ENCODE assay signal across 21 mouse cellular contexts in the genomic region with DNA sequence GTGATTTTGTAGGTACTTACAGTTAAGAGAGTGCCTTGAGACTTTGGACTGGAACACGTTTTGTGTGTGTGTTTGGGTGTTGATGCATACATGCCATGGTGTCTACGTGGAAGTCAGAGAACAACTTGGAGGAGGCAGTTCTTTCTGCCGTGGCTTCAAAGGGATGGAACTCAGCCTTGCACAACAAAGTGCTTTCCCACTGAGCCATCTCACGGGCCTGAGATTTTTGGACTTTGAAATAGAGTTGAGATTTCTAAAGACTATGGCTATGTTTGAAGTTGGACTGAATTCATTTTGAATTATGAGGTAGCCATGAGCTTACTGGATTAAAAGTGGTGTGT. TPM values are rescaled to one million over a fixed set of nuclear protein-coding genes. Genes with fewer than 3 reads are reported as not detected.
DNase-seq lines count a peak whose midpoint lies in the region; ATAC-seq and TF ChIP-seq lines count a peak whose summit lies in the region.
"Had no signal": no experiment of that assay in that cellular context is flagged by ENCODE, and none has a peak within 500 bp of the region (broad histone marks: within the 10 kb centered on the region; RNA-seq: fewer than 3 reads in every experiment).

No protein-coding gene starts in this region.

- DNase-seq in heart, adult 11 months: peak; percentile 61
- no peak for DNase-seq in heart, postnatal 25 days (ENCODE audit: low spot score)
- DNase-seq in liver, adult 2 months (ENCODE audit: extremely low read depth, low read depth, low spot score): peak; percentile 77
- no peak for DNase-seq in liver, postnatal 0 days
- no peak for DNase-seq in stomach, postnatal 0 days (ENCODE audit: low spot score)
- DNase-seq in retina, embryonic 14.5 days (ENCODE audit: low spot score): no peak
- DNase-seq: adrenal gland, adult 8-10 months; adrenal gland, postnatal 14 days; adrenal gland, postnatal 36 days; cerebellum, adult 11-12 months; cerebellum, adult 2 months; cerebellum, adult 9-10 months; cerebellum, postnatal 10 days; cerebellum, postnatal 25 days; forebrain, postnatal 0 days had no signal

- H3K9me3 ChIP-seq in liver, postnatal 0 days (ENCODE audit: low read length): no peaks in the 10 kb centered on the region
- no peaks in the 10 kb centered on the region for H3K9me3 ChIP-seq in stomach, postnatal 0 days (ENCODE audit: control insufficient read depth, low read length)
- H3K9me3 ChIP-seq: embryonic facial prominence, embryonic 13.5 days; forebrain, embryonic 13.5 days; forebrain, embryonic 15.5 days; G1E had no signal

- no peak for ATAC-seq in liver, postnatal 0 days
- ATAC-seq in stomach, postnatal 0 days (ENCODE audit: low FRiP score, low TSS enrichment): no peak
- ATAC-seq: activated CD4-positive, CD25-positive, alpha-beta regulatory T cell, adult 4 months; forebrain, embryonic 13.5 days; forebrain, embryonic 15.5 days; forebrain, postnatal 0 days; Patski had no signal

- no peak for TF ChIP-seq EP300 in liver, postnatal 0 days (IDR thresholded peaks at IDR 0.05; ENCODE audit: low read depth)
- TF ChIP-seq EP300 in stomach, postnatal 0 days (optimal IDR thresholded peaks at IDR 0.05): no peak

- H3K4me1 ChIP-seq in liver, adult 2 months (ENCODE audit: control insufficient read depth, insufficient read depth, low read length): peaks cover 24% of the 10 kb centered on the region
- H3K4me1 ChIP-seq in liver, postnatal 0 days (ENCODE audit: insufficient read depth): peaks cover 16% of the 10 kb centered on the region
- no peaks in the 10 kb centered on the region for H3K4me1 ChIP-seq in stomach, postnatal 0 days (replicated peaks; ENCODE audit: control insufficient read depth, insufficient read depth)
- H3K4me1 ChIP-seq: forebrain, embryonic 13.5 days had no signal

- H3K79me2 ChIP-seq in liver, adult 2 months (ENCODE audit: control insufficient read depth, insufficient read depth, low read length): no peaks in the 10 kb centered on the region

- no peak for TF ChIP-seq POLR2A in liver, adult 2 months (IDR thresholded peaks at IDR 0.05; ENCODE audit: extremely low read depth, insufficient read depth, low read length)

- no peak overlapping the region for H3K4me3 ChIP-seq in liver, adult 2 months (ENCODE audit: insufficient read depth, low read depth, low read length)
- no peak overlapping the region for H3K4me3 ChIP-seq in liver, postnatal 0 days (ENCODE audit: low read depth, low read length)
- no peak overlapping the region for H3K4me3 ChIP-seq in stomach, postnatal 0 days (ENCODE audit: low read depth, low read length)
- H3K4me3 ChIP-seq: embryonic facial prominence, embryonic 13.5 days; forebrain, embryonic 13.5 days; forebrain, embryonic 15.5 days had no signal

- H3K27ac ChIP-seq in liver, adult 2 months (replicated peaks; ENCODE audit: insufficient read depth, low read depth, low read length): no peak overlapping the region
- no peak overlapping the region for H3K27ac ChIP-seq in liver, postnatal 0 days (ENCODE audit: low read depth)
- peak overlapping the region; percentile 49 for H3K27ac ChIP-seq in stomach, postnatal 0 days (replicated peaks)
- H3K27ac ChIP-seq: embryonic facial prominence, embryonic 13.5 days; forebrain, embryonic 13.5 days; forebrain, embryonic 15.5 days had no signal

- no peak for TF ChIP-seq CTCF in liver, adult 2 months (IDR thresholded peaks at IDR 0.05; ENCODE audit: low read depth, low read length)
- TF ChIP-seq CTCF in liver, postnatal 0 days (IDR thresholded peaks at IDR 0.05; ENCODE audit: low read depth): no peak
- no peak for TF ChIP-seq CTCF in stomach, postnatal 0 days (IDR thresholded peaks at IDR 0.05; ENCODE audit: low read depth)

- whole genome bisulfite sequencing in liver, adult 2 months: 21% methylated on average over 4 of the region's 4 CpGs
- 48% methylated on average over 4 of the region's 4 CpGs for WGBS in liver, postnatal 0 days (ENCODE audit: insufficient replicate concordance)
- WGBS in stomach, postnatal 0 days: 59% methylated on average over 4 of the region's 4 CpGs

- no peaks in the 10 kb centered on the region for H3K27me3 ChIP-seq in liver, adult 2 months (ENCODE audit: control insufficient read depth, insufficient read depth, low read length)
- no peaks in the 10 kb centered on the region for H3K27me3 ChIP-seq in liver, postnatal 0 days (ENCODE audit: insufficient read depth, low read length)
- no peaks in the 10 kb centered on the region for H3K27me3 ChIP-seq in stomach, postnatal 0 days (ENCODE audit: control insufficient read depth, insufficient read depth, low read length)
- H3K27me3 ChIP-seq: embryonic facial prominence, embryonic 13.5 days; forebrain, embryonic 13.5 days; forebrain, embryonic 15.5 days; Patski had no signal

- H3K9ac ChIP-seq in liver, adult 2 months (ENCODE audit: low read depth, low read length): no peak overlapping the region
- no peak overlapping the region for H3K9ac ChIP-seq in liver, postnatal 0 days (replicated peaks)
- no peak overlapping the region for H3K9ac ChIP-seq in stomach, postnatal 0 days (ENCODE audit: low read length)
- H3K9ac ChIP-seq: embryonic facial prominence, embryonic 13.5 days; forebrain, embryonic 13.5 days; forebrain, embryonic 15.5 days; forebrain, postnatal 0 days had no signal

- no peaks in the 10 kb centered on the region for H3K36me3 ChIP-seq in liver, adult 2 months (ENCODE audit: control insufficient read depth, insufficient read depth, low read length)
- no peaks in the 10 kb centered on the region for H3K36me3 ChIP-seq in liver, postnatal 0 days (replicated peaks; ENCODE audit: insufficient read depth, low read length)
- H3K36me3 ChIP-seq in stomach, postnatal 0 days (ENCODE audit: control insufficient read depth, insufficient read depth, low read length): no peaks in the 10 kb centered on the region

- no peak overlapping the region for H3K4me2 ChIP-seq in liver, postnatal 0 days (ENCODE audit: low read depth, low read length)
- no peak overlapping the region for H3K4me2 ChIP-seq in stomach, postnatal 0 days (replicated peaks; ENCODE audit: low read depth)
- H3K4me2 ChIP-seq: embryonic facial prominence, embryonic 13.5 days; forebrain, embryonic 13.5 days; forebrain, embryonic 15.5 days had no signal

- intact Hi-C loops in heart, postnatal 25 days (cut with DNase I): loop anchor here (2.0 kb wide), 1 partner anchor 18 kb away; no protein-coding TSS in a partner anchor

RNA-seq across cellular contexts. Expression of a gene that starts 27.9 kb away (rescaled TPM):
- total RNA-seq in heart, postnatal 25 days (2021): 10 to 100 TPM; 40.0 to 52.3 TPM
- 19.1 and 23.2 TPM in 2 replicates for total RNA-seq in liver, adult 2 months (2014; rRNA removed)
- 5.5 and 8.1 TPM in 2 replicates for polyA plus RNA-seq in liver, adult 2 months (2012; rRNA removed)
- 27.5 and 28.5 TPM in 2 replicates for polyA plus RNA-seq in liver, postnatal 0 days (2015; fragmentation: Nextera tagmentation; extraction: Ambion mirVana)
- polyA plus RNA-seq in stomach, postnatal 0 days (2015; fragmentation: Nextera tagmentation; extraction: Ambion mirVana): 51.9 and 54.8 TPM in 2 replicates

Comparison
In these comparisons a context has a peak if more than half of its experiments do, and no peak if none do; other contexts are left out.
1. DNase-seq: peak in heart, adult 11 months (single experiment) and liver, adult 2 months (single experiment); none in heart, postnatal 25 days (single experiment), liver, postnatal 0 days (single experiment), stomach, postnatal 0 days (single experiment) and retina, embryonic 14.5 days (single experiment).